Comparison of ENCODE assay signal across 9 mouse cellular contexts in the genomic region with DNA sequence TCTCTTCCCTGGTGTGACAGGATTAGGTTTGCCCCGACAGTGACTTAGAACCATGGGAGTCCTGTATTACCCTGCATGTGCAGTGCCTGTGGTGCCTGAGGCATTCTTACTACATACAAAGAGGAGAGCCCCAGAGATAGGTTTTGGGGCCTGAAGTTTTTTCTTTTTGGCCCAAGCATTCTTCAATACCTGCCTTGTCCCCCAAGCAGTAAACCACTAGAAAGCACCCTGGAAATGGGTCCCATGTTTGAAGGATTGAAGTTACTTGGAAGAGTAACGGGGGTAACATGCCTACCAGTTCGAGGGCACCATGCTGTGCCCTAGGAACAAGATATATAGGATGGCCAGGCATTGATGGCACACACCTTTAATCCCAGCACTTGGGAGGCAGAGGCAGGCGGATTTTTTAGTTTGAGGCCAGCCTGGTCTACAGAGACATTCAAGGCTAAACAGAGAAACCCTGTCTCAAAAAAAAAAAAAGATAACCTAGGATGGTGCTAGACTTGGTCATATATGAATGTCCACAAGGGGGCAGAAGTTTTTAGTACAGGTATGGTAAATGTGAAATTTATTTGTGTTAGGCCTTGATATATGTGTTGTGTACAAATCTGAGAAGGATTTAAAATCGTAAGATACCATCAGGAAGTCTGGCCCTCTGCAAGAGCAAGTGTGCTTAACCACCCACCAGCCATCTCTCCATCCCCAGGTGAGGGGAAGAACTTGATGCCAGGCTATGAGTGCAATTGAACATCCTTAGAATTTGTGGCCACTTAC. TPM values are rescaled to one million over a fixed set of nuclear protein-coding genes. Genes with fewer than 3 reads are reported as not detected.
DNase-seq lines count a peak whose midpoint lies in the region; ATAC-seq and TF ChIP-seq lines count a peak whose summit lies in the region.
"Had no signal": no experiment of that assay in that cellular context is flagged by ENCODE, and none has a peak within 500 bp of the region (broad histone marks: within the 10 kb centered on the region; RNA-seq: fewer than 3 reads in every experiment).

No protein-coding gene starts in this region.

- no peaks in the 10 kb centered on the region for H3K9me3 ChIP-seq in forebrain, embryonic 14.5 days (replicated peaks; ENCODE audit: control insufficient read depth, low read length)
- no peaks in the 10 kb centered on the region for H3K9me3 ChIP-seq in forebrain, embryonic 10.5 days
- H3K9me3 ChIP-seq in midbrain, embryonic 14.5 days (ENCODE audit: control insufficient read depth, low read length) = no peaks in the 10 kb centered on the region
- H3K9me3 ChIP-seq in midbrain, embryonic 15.5 days = no peaks in the 10 kb centered on the region
- H3K9me3 ChIP-seq in embryonic facial prominence, embryonic 10.5 days = no peaks in the 10 kb centered on the region
- no peaks in the 10 kb centered on the region for H3K9me3 ChIP-seq in stomach, postnatal 0 days (ENCODE audit: control insufficient read depth, low read length)
- H3K9me3 ChIP-seq: limb, embryonic 13.5 days had no signal

- no peak overlapping the region for H3K4me2 ChIP-seq in forebrain, embryonic 14.5 days (ENCODE audit: low read length)
- H3K4me2 ChIP-seq in midbrain, embryonic 14.5 days (ENCODE audit: low read length) = no peak overlapping the region
- no peak overlapping the region for H3K4me2 ChIP-seq in midbrain, embryonic 15.5 days
- no peak overlapping the region for H3K4me2 ChIP-seq in stomach, postnatal 0 days (replicated peaks; ENCODE audit: low read depth)
- H3K4me2 ChIP-seq: limb, embryonic 13.5 days had no signal

- peaks cover 28% of the 10 kb centered on the region for H3K36me3 ChIP-seq in forebrain, embryonic 14.5 days (ENCODE audit: control insufficient read depth, insufficient read depth, low read length)
- peaks cover 33% of the 10 kb centered on the region for H3K36me3 ChIP-seq in forebrain, embryonic 10.5 days (replicated peaks)
- peaks cover 22% of the 10 kb centered on the region for H3K36me3 ChIP-seq in midbrain, embryonic 14.5 days (ENCODE audit: control insufficient read depth, insufficient read depth, low read length)
- H3K36me3 ChIP-seq in midbrain, embryonic 15.5 days (replicated peaks) = peaks cover 22% of the 10 kb centered on the region
- peaks cover 34% of the 10 kb centered on the region for H3K36me3 ChIP-seq in embryonic facial prominence, embryonic 10.5 days (replicated peaks)
- H3K36me3 ChIP-seq in stomach, postnatal 0 days (ENCODE audit: control insufficient read depth, insufficient read depth, low read length) = peaks cover 13% of the 10 kb centered on the region

- no peak for ATAC-seq in forebrain, embryonic 14.5 days
- no peak for ATAC-seq in midbrain, embryonic 14.5 days (ENCODE audit: low FRiP score, low TSS enrichment)
- no peak for ATAC-seq in midbrain, embryonic 15.5 days (replicated peaks)
- ATAC-seq in stomach, postnatal 0 days (ENCODE audit: low FRiP score, low TSS enrichment) = no peak

- no peak for TF ChIP-seq EP300 in stomach, postnatal 0 days (optimal IDR thresholded peaks at IDR 0.05)

- peak; percentile 79 for TF ChIP-seq CTCF in stomach, postnatal 0 days (IDR thresholded peaks at IDR 0.05; ENCODE audit: low read depth)

- H3K9ac ChIP-seq in forebrain, embryonic 14.5 days (ENCODE audit: low read length) = no peak overlapping the region
- H3K9ac ChIP-seq in midbrain, embryonic 14.5 days (replicated peaks; ENCODE audit: low read length) = no peak overlapping the region
- H3K9ac ChIP-seq in midbrain, embryonic 15.5 days = no peak overlapping the region
- H3K9ac ChIP-seq in stomach, postnatal 0 days (ENCODE audit: low read length) = no peak overlapping the region
- H3K9ac ChIP-seq: limb, embryonic 13.5 days had no signal

- H3K27ac ChIP-seq in forebrain, embryonic 14.5 days (ENCODE audit: low read depth, low read length) = no peak overlapping the region
- no peak overlapping the region for H3K27ac ChIP-seq in forebrain, embryonic 10.5 days
- H3K27ac ChIP-seq in midbrain, embryonic 14.5 days (replicated peaks; ENCODE audit: low read depth, low read length) = no peak overlapping the region
- H3K27ac ChIP-seq in midbrain, embryonic 15.5 days = no peak overlapping the region
- H3K27ac ChIP-seq in embryonic facial prominence, embryonic 10.5 days (replicated peaks) = no peak overlapping the region
- no peak overlapping the region for H3K27ac ChIP-seq in stomach, postnatal 0 days (replicated peaks)
- H3K27ac ChIP-seq: limb, embryonic 13.5 days had no signal

- DNase-seq in forebrain, embryonic 14.5 days (ENCODE audit: low spot score) = peak; percentile 77
- DNase-seq in forebrain, embryonic 10.5 days (ENCODE audit: extremely low spot score, low spot score) = no peak
- peak; percentile 86 for DNase-seq in midbrain, embryonic 14.5 days
- DNase-seq in embryonic facial prominence, embryonic 10.5 days (ENCODE audit: low spot score) = peak; percentile 25
- DNase-seq in stomach, postnatal 0 days (ENCODE audit: low spot score) = no peak
- no peak for DNase-seq in right cerebral cortex, postnatal 36 days (ENCODE audit: low spot score in 2 of 2)
- no peak for DNase-seq in spleen, postnatal 10 days (ENCODE audit: low spot score in 2 of 2)

- H3K4me1 ChIP-seq in forebrain, embryonic 14.5 days (ENCODE audit: control insufficient read depth, insufficient read depth, low read length) = peaks cover 6% of the 10 kb centered on the region
- H3K4me1 ChIP-seq in forebrain, embryonic 10.5 days = peaks cover 23% of the 10 kb centered on the region
- H3K4me1 ChIP-seq in midbrain, embryonic 14.5 days (ENCODE audit: control insufficient read depth, insufficient read depth, low read length) = peaks cover 7% of the 10 kb centered on the region
- peaks cover 17% of the 10 kb centered on the region for H3K4me1 ChIP-seq in midbrain, embryonic 15.5 days
- peaks cover 21% of the 10 kb centered on the region for H3K4me1 ChIP-seq in embryonic facial prominence, embryonic 10.5 days
- H3K4me1 ChIP-seq in stomach, postnatal 0 days (replicated peaks; ENCODE audit: control insufficient read depth, insufficient read depth) = 0 out of 2 replicates have a peak, but pooled peaks cover 6% of the 10 kb centered on the region

- H3K4me3 ChIP-seq in forebrain, embryonic 14.5 days (ENCODE audit: low read depth, low read length) = no peak overlapping the region
- no peak overlapping the region for H3K4me3 ChIP-seq in forebrain, embryonic 10.5 days
- no peak overlapping the region for H3K4me3 ChIP-seq in midbrain, embryonic 14.5 days (replicated peaks; ENCODE audit: low read depth, low read length)
- no peak overlapping the region for H3K4me3 ChIP-seq in midbrain, embryonic 15.5 days
- no peak overlapping the region for H3K4me3 ChIP-seq in embryonic facial prominence, embryonic 10.5 days
- no peak overlapping the region for H3K4me3 ChIP-seq in stomach, postnatal 0 days (ENCODE audit: low read depth, low read length)
- H3K4me3 ChIP-seq: limb, embryonic 13.5 days had no signal

- 71% methylated on average over 5 of the region's 5 CpGs for WGBS in forebrain, embryonic 14.5 days
- 72% methylated on average over 5 of the region's 5 CpGs for WGBS in forebrain, embryonic 10.5 days
- WGBS in midbrain, embryonic 14.5 days = 71% methylated on average over 5 of the region's 5 CpGs
- WGBS in midbrain, embryonic 15.5 days = 65% methylated on average over 5 of the region's 5 CpGs
- WGBS in embryonic facial prominence, embryonic 10.5 days = 68% methylated on average over 5 of the region's 5 CpGs
- 62% methylated on average over 5 of the region's 5 CpGs for WGBS in stomach, postnatal 0 days

- H3K27me3 ChIP-seq in forebrain, embryonic 14.5 days (replicated peaks; ENCODE audit: control insufficient read depth, insufficient read depth, low read length) = no peaks in the 10 kb centered on the region
- no peaks in the 10 kb centered on the region for H3K27me3 ChIP-seq in forebrain, embryonic 10.5 days (ENCODE audit: poor library complexity, severe bottlenecking)
- no peaks in the 10 kb centered on the region for H3K27me3 ChIP-seq in midbrain, embryonic 14.5 days (ENCODE audit: control insufficient read depth, insufficient read depth, low read length)
- no peaks in the 10 kb centered on the region for H3K27me3 ChIP-seq in midbrain, embryonic 15.5 days (replicated peaks)
- H3K27me3 ChIP-seq in embryonic facial prominence, embryonic 10.5 days (replicated peaks; ENCODE audit: low read depth, poor library complexity, severe bottlenecking) = no peaks in the 10 kb centered on the region
- no peaks in the 10 kb centered on the region for H3K27me3 ChIP-seq in stomach, postnatal 0 days (ENCODE audit: control insufficient read depth, insufficient read depth, low read length)
- H3K27me3 ChIP-seq: limb, embryonic 13.5 days had no signal

RNA-seq across cellular contexts. Expression of a gene that starts 3.6 kb away (rescaled TPM):
- polyA plus RNA-seq in forebrain, embryonic 14.5 days (2014; fragmentation: Nextera tagmentation; extraction: Ambion mirVana) = 1,075 and 1,254 TPM in 2 replicates
- polyA plus RNA-seq in forebrain, embryonic 10.5 days (2016; fragmentation: Nextera tagmentation; extraction: Ambion mirVana) = 1,382 and 1,410 TPM in 2 replicates
- 843 and 877 TPM in 2 replicates for polyA plus RNA-seq in midbrain, embryonic 14.5 days (2014; fragmentation: Nextera tagmentation; extraction: Ambion mirVana)
- 632 and 634 TPM in 2 replicates for polyA plus RNA-seq in midbrain, embryonic 15.5 days (2015; fragmentation: Nextera tagmentation; extraction: Ambion mirVana)
- 1,419 and 1,432 TPM in 2 replicates for polyA plus RNA-seq in embryonic facial prominence, embryonic 10.5 days (2016; fragmentation: Nextera tagmentation; extraction: Ambion mirVana)
- 1,460 and 1,506 TPM in 2 replicates for polyA plus RNA-seq in stomach, postnatal 0 days (2015; fragmentation: Nextera tagmentation; extraction: Ambion mirVana)

RNA-seq across cellular contexts. Expression of a gene that starts 11.4 kb away (rescaled TPM):
- polyA plus RNA-seq in forebrain, embryonic 14.5 days (2014; fragmentation: Nextera tagmentation; extraction: Ambion mirVana) = 1.0 and 2.7 TPM in 2 replicates
- 0.94 and 1.3 TPM in 2 replicates for polyA plus RNA-seq in forebrain, embryonic 10.5 days (2016; fragmentation: Nextera tagmentation; extraction: Ambion mirVana)
- 1.8 and 3.7 TPM in 2 replicates for polyA plus RNA-seq in midbrain, embryonic 14.5 days (2014; fragmentation: Nextera tagmentation; extraction: Ambion mirVana)
- polyA plus RNA-seq in midbrain, embryonic 15.5 days (2015; fragmentation: Nextera tagmentation; extraction: Ambion mirVana) = 8.1 TPM in 2 replicates
- 1.8 and 2.0 TPM in 2 replicates for polyA plus RNA-seq in embryonic facial prominence, embryonic 10.5 days (2016; fragmentation: Nextera tagmentation; extraction: Ambion mirVana)
- 1.4 TPM in 2 replicates for polyA plus RNA-seq in stomach, postnatal 0 days (2015; fragmentation: Nextera tagmentation; extraction: Ambion mirVana)

RNA-seq across cellular contexts. Expression of a gene that starts 43.0 kb away (rescaled TPM):
- polyA plus RNA-seq in forebrain, embryonic 14.5 days (2014; fragmentation: Nextera tagmentation; extraction: Ambion mirVana) = 34.2 and 38.2 TPM in 2 replicates
- polyA plus RNA-seq in forebrain, embryonic 10.5 days (2016; fragmentation: Nextera tagmentation; extraction: Ambion mirVana) = 53.9 and 56.8 TPM in 2 replicates
- polyA plus RNA-seq in midbrain, embryonic 14.5 days (2014; fragmentation: Nextera tagmentation; extraction: Ambion mirVana) = 42.0 and 43.6 TPM in 2 replicates
- polyA plus RNA-seq in midbrain, embryonic 15.5 days (2015; fragmentation: Nextera tagmentation; extraction: Ambion mirVana) = 48.7 and 49.0 TPM in 2 replicates
- 51.3 and 54.5 TPM in 2 replicates for polyA plus RNA-seq in embryonic facial prominence, embryonic 10.5 days (2016; fragmentation: Nextera tagmentation; extraction: Ambion mirVana)
- 29.6 and 32.0 TPM in 2 replicates for polyA plus RNA-seq in stomach, postnatal 0 days (2015; fragmentation: Nextera tagmentation; extraction: Ambion mirVana)

RNA-seq across cellular contexts. Expression of a gene that starts 52.4 kb away (rescaled TPM):
- 0.33 and 0.93 TPM in 2 replicates for polyA plus RNA-seq in forebrain, embryonic 14.5 days (2014; fragmentation: Nextera tagmentation; extraction: Ambion mirVana)
- polyA plus RNA-seq in forebrain, embryonic 10.5 days (2016; fragmentation: Nextera tagmentation; extraction: Ambion mirVana) = 2.2 and 2.7 TPM in 2 replicates
- 0.95 TPM in 1 of 2 replicates, not detected in the other for polyA plus RNA-seq in midbrain, embryonic 14.5 days (2014; fragmentation: Nextera tagmentation; extraction: Ambion mirVana)
- 1.6 and 2.1 TPM in 2 replicates for polyA plus RNA-seq in midbrain, embryonic 15.5 days (2015; fragmentation: Nextera tagmentation; extraction: Ambion mirVana)
- polyA plus RNA-seq in embryonic facial prominence, embryonic 10.5 days (2016; fragmentation: Nextera tagmentation; extraction: Ambion mirVana) = 8.2 and 8.5 TPM in 2 replicates
- polyA plus RNA-seq in stomach, postnatal 0 days (2015; fragmentation: Nextera tagmentation; extraction: Ambion mirVana) = 7.8 and 9.3 TPM in 2 replicates

Comparison
In these comparisons a context has a peak if more than half of its experiments do, and no peak if none do; other contexts are left out.
1. DNase-seq: peak in forebrain, embryonic 14.5 days (single experiment), midbrain, embryonic 14.5 days (single experiment) and embryonic facial prominence, embryonic 10.5 days (single experiment); none in forebrain, embryonic 10.5 days (single experiment), stomach, postnatal 0 days (single experiment), right cerebral cortex, postnatal 36 days (0 of 2) and spleen, postnatal 10 days (0 of 2).